Mouse (Mus musculus) gonadal fat pad, adult 2 months (tissue): ENCODE results near the gene Lrrc61. TPM values are rescaled to one million over a fixed set of nuclear protein-coding genes. Genes with fewer than 3 reads are reported as not detected.
"Not testable (repeated sequence)": the region's sequence is repeated elsewhere in the genome, so short reads cannot be mapped to it uniquely, and the experiment has no call there.

Experiments
- DNase-seq: peaks from one replicate; pipeline ENCODE4 v3.0.0-alpha.2; 2012; ENCODE audit warnings: low read depth
- polyA plus RNA-seq: library from polyadenylated mRNA; depleted of rRNA; stranded (reverse); fragments of >200 nt; gene quantifications from 2 replicates; pipeline ENCODE4 v1.2.3, GENCODE M21; 2012; rRNA removed

Lrrc61 gene
- polyA plus RNA-seq: 29.5 and 36.8 TPM in 2 replicates

DNA sequence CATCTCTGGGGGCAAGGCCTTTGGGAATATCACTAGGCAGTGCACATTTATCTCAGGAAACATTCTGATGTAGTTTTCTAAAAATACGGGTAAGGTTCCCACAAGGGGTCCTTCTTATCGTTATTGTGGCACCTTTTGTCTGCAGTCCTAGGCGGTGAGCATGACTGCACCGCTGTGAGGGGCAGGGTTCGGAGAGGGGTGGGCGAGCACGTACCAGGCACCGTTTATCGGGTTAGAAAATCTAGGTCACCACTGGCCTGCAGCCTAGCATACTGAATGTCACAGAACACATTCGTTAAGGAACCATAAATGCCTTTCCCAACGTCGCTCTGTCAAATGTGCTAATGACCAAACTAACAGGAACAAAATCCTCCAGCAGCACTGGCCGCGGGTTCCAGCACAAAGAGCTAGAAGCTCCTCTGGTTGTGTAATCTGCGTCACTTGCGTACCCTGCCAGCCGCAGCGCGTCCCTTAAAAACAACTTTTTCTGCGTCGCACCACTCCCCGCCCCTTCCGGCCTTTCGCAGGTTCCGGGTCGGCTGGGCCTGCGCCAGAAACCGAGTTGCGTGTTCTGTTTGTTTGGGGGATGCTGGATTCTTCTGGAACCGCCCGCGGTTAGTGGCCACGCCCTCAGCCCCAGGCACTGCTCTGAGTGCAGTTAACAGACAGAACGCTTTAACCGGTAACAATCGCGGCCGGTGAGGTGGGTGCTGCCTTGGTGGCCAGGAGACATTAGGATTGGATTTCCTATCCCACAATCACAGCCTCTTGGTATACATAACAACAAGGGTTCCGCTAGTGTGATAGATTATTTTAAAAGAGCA, at the start of gene Lrrc61:
TSS of gene Lrrc61 (plus strand) at position 517 of the 824 bp plus-strand sequence.
- DNase-seq: no peak

- DNase-seq: no peak
Observed at GRCm38 (mm10) chr6:48508087-48508486, 46.5 kb upstream of the Lrrc61 start.

DNA sequence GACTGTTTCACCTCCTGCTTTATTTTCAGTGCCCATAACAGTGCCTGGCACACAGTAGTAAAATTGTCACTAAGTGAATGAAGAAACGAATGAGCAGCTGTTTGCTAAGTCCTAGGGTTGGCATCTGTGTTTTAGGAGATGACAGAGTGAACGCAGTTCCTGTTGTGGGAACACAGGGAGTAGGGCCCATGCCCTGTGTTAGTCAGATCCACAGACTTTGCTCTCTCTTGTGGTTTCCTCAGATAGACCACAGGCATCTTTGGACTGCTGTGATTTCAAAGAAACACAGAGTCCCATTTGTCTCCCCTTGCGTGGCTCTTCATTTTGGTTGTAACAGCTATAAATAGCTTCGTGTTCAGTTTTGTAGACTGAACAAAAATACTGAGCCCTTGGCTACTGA, 44.2 kb upstream of the Lrrc61 start:
- DNase-seq: no peak

DNA sequence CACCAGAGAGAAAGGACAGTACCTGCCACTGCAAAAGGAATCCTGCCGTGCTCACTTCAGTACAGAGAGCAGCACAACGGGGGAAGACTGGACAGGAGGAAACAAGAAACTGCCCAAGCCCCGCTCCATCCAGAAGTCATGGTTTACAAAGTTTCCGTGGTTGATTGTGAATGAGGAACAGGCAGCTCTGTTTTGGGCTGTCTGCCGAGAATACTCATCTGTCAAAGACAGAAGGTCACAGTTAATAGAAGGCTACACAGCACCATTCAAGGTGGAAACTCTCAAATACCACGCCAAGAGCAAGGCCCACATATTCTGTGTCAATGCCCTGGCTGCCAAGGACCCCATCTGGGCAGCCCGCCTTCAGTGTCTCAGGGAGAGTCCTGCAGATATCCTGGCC, 42.7 kb upstream of the Lrrc61 start:
- DNase-seq: no peak

GRCm38 (mm10) chr6:48524882-48525281, 29.7 kb upstream of the Lrrc61 start:
- not testable (repeated sequence) for DNase-seq

- DNase-seq: no peak
Observed at GRCm38 (mm10) chr6:48527901-48528300, 26.7 kb upstream of the Lrrc61 start.

DNA sequence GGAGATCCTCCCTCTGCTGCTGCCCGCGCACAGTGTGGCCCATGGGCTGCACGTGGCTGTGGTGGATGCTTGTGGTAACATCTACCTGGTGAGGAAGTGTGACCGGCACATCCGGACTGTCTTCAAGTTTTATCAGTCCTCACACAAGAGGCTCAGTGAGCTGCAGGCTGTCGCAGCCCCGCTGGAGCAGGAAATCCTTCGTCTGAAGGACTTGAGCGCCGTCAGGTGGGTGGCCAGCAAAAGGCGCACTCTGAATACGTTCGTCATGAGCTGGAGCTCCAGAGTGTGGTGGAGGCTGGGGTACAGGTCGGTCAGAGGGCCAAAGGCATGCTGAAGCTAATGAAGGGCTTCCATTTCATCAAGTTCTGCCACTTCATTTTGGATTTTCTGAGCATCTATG, 25.3 kb upstream of the Lrrc61 start:
- no peak for DNase-seq

DNA sequence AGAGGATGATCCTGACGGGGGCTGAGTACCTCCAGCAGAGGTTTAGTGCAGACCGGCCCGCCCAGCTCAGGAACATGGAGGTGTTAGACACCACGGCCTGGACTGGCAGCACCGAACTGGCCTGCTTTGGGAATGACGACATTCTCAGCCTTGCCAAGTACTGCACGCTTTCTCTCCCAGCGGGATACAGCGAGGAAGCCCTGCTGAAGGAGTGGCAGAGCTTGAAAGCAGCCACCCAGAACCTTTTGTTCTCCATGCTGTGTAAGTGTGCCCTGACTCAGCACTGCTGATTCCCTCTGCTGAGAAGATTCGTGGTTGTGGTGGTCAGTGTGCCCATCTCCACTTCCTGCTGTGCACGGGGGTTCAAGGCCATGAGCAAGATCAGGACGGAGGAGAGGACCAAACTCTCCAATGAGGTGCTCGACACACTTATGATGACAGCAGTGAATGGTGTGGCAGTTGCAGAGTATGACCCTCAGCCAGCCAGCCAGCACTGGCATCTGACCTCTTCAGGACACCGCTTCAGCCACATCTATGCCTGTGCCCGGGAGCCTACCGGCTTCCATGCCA, 24.6 kb upstream of the Lrrc61 start:
- no peak for DNase-seq

DNA sequence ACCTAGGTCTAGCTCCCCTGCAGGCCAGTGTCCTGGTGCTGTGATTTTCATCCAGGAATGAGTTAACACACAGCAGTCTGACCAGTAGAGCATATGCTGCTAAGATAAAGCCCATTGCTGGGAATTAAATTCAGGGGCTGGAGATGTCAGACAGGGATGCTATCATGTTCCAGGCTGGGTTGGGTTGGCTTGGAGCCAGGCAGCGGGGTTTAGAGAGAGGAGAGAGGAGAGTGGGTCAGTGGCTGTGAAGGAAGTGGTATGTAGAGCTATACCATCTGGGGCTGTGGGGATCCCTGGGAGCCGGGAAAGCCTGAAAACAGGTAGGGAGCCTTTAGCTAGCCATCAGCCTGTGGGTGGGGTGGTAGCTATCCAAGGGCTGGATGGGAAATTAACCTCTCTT, 23.7 kb upstream of the Lrrc61 start:
- DNase-seq: no peak

- DNase-seq: no peak
Observed at GRCm38 (mm10) chr6:48533475-48533874, 21.1 kb upstream of the Lrrc61 start.

- DNase-seq: no peak
Observed at GRCm38 (mm10) chr6:48534913-48535312, 19.7 kb upstream of the Lrrc61 start.

DNA sequence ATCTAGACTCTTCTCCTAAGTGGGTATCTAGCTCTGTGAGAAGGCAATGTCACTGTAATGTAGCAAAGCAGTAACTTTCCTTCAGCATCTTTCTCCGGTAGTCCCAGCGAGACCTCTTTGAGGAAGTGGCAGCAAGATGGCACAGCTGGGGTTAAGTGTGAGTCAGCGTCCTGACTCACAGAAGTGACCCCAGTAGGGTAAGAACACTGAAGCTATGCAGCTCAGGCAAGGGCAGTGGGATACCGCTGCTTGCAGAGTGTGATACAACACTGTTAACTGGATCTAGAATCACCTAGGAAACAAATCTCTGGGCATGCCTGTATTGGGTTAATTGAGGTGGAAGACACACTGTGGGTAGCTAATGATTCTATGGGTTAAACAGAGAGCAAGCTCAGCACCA, 18.5 kb upstream of the Lrrc61 start:
- DNase-seq: no peak

DNA sequence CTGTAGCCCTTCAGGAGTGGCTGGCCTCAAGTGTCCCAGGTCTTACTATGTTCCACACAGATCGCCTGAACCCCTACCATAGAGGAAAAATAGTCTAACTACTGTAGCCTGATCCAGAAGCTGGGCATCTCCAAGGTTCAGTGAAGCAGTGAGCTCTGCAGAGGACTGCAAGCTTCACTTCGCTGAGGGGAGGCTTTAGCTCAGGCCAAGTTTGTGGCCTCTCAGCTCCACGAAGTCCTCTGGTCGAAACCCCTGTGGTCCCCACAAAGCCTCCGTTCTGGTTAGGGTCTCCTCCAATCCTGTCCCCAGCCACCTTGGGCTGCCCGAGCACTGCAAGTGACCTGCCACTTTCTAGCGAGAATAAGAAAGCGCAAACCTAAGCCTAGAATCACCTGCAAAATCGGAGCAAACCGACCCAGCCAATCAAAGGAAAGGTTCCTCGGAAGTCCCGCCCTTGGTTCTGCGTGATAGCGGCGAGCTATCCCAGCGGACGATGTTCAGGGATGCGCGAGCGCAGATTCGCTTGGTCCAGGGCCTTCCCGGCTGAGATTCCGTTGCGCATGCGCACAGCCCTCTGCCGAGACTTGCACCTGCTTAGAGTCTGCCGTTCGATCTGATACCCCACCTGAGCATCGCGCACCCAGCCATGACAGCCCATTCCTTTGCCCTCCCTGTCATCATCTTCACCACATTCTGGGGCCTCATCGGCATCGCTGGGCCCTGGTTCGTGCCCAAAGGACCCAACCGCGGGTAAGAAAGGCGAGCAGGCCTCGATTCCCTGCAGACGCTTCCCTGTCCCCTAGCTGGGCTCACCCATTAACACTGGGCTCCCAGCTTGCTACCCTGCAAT, 17.3 kb upstream of the Lrrc61 start, which contains the start of gene Atp6v0e2:
TSS of gene Atp6v0e2 (plus strand) at position 511 of the 850 bp plus-strand sequence.
- DNase-seq: no peak

DNA sequence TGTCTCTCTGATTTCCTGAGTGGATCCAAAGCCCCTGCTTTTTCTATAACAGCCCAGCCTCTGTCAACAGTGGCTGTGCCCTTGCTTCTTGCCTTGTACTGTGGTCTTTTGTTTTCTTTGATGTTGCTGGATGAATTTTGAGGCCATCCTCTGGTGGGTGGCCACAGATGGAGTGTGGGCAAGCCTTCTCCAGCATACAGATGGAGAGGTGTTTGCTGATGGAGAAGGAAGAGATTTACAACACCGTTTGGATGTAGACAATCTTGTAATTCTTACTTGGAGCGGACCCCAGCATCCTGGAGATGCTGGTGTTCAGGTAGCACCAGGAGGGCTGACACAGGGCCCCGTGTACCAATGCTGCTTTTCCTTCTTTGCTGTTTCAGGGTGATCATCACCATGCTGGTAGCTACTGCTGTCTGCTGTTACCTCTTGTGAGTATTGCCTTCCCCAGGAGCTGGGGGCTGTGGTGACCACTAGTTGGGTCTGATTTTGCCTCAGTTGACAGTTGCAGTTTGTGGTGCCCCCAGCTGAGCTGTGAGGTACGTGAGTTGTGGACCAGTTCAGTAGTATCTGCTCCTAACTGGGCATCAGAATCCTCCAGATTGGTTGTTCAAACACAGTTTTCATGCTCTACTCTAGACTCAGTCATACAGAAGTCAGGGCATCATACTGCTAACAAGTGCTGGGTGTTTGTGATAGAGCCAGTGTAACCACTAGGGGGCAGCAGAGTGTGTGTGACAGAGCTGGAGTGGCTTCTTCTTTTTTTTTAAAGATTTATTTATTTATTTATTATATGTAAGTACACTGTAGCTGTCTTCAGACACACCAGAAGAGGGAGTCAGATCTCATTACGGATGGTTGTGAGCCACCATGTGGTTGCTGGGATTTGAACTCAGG, 15.5 kb upstream of the Lrrc61 start:
- no peak for DNase-seq

- DNase-seq: no peak
Observed at GRCm38 (mm10) chr6:48539860-48540259, 14.7 kb upstream of the Lrrc61 start.

DNA sequence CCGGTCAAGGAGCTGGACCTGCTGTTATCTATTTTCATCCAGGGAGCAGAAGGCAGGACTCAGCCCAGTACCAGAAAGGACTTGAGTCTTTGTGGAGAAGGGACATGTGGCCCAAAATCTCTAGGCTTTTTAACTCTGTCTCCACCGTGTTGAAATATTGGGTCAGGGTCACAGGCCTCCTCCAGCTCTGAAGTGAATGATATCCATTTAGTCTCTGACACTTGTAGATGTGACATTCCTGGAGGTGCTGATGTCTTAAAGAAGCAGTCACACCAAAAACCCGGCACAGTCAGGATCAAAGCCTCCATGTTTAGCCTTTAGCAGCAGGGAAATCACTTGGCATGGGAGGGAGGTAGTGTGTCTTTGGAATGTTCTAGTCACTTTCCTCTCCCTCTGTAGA, 13.9 kb upstream of the Lrrc61 start:
- DNase-seq: no peak

DNA sequence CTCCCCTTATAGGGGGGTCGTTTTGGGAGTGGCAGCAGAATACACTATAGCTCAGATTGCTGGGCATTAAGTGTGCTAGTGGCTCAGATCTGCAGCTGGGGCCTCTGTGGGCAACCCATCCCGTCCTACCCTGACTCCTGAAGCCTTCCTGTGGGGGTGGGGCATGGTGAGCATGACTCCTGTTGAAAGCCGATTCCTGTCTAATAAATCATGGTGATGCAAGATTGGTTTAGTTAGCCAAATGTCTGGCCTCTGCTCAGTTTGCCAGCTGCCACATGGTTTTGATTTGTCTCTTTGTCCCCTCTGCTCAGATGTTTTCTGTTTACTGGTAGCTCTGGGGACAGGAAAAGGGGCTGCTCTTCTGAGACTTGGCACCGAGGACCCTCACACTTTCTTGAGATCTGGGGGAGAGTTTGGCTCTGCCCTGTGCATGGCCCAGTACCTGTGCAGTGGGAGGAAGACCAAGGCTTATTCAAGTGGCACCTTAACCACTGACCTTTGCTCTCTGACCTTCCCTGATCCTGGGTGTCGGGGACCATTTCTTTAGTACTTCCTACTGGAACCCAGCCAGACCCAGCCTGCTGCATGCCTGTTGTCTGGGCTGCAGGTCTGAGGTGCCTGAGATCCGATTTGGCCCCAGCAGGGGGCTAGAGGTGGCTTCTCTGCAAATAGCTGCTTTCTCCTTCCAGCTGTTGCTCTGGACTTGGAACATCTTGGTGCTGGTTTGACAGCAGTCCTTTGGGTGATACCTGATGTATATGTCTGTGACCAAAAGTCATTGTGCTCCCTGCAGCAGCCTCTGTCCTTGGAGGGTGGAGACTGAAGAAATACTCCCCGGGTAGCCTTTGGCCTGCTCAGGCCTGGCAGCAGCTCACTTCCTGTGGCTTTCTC, 12.8 kb upstream of the Lrrc61 start:
- DNase-seq: no peak

GRCm38 (mm10) chr6:48542631-48543030, 12.0 kb upstream of the Lrrc61 start:
- no peak for DNase-seq

- DNase-seq: no peak
Observed at GRCm38 (mm10) chr6:48545251-48545650, 9.3 kb upstream of the Lrrc61 start.

GRCm38 (mm10) chr6:48546271-48546670, 8.3 kb upstream of the Lrrc61 start:
- no peak for DNase-seq
